Mouse (Mus musculus) left cerebral cortex, adult 11 months (tissue): Measurements from ENCODE around the gene Npy5r.

Source experiments
- DNase-seq: peaks from one replicate; pipeline ENCODE4 v3.0.0; 2022; ENCODE audit warnings: low spot score

Npy5r gene

DNA sequence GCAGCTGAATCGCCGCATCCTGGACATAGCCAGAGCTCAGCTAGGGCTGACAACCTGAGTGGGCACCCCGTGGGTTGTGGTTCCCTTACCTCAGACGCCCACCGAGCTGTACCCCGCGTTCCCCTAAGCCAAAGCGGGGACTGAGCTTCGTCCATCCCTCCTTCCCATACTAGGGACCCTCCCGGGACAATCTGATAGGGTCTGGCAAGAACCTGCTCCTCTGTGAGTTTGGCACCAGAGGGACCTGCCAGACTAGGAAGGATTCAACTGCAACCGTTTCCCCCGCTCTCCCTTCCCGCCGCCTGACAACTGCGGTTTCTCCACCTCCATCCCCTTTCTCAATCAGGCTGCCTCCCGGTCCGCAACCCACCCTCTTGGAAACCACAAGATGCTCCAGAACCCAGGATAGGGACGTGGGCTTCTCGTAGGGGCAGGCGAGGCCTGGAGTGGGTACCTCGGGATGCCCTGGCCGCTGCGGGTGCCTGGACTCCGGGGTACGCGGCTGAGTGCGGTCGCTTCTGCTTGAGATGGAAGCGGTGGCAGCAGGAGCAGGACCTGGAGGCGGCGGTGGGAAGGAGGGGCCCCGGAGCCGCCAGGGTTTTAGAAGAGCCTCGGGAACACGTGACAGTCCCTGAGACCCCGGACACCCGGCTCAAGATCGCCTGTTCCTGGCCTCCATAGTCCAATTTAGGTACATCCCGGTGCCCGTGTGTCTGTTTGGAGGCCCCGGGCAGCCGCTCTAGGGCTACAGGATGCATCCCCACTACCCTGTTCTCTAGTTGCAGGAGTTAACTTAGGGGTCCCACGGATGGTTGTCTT lies at the start of gene Npy5r:
Gene Npy5r, minus strand, starts transcription at position 618 of the 819 bp plus-strand sequence.
- no peak for DNase-seq

DNA sequence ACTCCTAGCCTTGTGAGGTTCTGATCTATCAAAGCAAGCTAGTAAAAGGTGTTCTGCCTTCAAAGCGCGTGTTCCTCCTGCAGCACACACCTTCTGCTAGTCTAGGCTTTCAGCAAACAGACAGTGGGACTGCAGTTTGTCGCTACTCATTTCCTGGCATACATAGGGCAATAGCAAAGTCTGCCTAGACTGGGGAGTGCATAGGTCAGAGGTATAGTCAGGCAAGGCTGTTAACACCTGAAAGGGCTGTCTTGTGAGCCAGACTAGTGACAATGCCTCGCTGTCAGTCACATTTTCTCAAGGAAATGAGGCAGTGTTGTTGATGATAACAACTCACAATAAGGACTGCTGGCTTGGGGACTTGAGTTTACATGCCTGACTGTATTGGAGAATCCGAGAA lies 44.0 kb upstream of the Npy5r start:
- DNase-seq: no peak

DNA sequence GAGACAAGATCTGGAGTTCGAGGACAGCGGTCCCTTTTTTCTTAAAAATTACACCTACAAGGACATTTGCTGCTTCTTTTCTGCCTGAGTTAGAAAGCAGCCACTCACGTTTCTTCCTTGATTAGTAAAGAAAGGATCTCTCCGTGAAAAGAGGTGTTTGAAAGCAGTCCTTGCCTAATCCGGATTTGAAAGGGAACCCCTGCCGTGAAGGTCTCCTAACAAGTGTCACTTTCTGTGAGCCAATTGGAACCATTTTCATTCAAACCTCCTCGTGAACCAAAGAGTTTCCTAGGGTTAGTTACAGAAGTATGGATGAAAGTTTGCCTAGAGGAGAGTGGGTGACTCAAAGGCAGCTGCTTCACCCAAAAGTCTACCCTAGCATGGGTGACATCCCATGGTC lies 41.5 kb upstream of the Npy5r start:
- DNase-seq: no peak

DNA sequence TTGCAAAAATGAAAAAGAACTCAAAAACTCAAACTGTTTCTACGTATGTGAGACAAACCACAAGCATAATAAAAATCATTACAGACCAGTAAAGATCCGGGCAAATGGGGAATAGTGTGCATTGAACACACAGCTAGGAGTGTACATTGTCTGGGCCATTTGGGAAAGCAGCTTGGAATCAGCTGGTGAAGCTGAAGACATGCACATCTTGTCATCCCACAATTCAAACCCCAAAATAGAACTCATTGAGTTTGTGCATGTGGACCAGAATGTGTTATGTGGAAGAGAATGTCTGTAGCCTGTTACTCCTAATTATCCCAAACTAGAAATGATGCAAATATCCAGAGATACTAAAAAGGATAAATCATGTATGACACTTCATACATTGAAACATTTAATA lies 34.9 kb upstream of the Npy5r start:
- no peak for DNase-seq

DNA sequence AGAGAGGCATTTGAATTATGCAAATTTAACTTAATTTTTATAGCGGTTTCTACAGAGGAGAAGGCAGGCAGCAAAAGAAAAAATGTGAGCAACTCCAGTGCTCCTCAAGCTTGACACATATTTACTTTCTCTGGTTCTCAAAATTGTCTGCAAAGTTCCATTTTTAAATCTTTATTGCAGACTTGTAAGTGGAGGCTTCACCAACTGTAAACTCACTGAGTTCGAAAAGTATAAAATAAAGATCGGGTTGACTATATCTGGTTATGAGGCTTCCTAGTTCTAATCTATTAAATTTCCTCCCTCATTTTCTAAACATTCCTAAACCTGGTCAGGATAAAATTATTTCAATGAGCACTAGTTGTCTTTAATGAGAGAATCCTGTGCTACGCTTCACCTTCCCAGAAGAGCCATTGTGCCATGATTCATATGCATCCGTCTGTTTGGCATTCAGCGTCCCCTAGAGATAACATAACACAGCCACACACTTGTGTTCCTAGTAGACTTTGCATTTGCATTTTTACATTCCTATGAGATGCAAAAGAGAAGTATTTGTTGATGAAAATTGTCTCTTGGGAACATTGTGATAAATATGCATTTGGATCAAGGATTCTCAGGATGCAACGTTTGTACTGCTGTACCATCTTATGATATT lies 26.5 kb upstream of the Npy5r start:
- DNase-seq: no peak

DNA sequence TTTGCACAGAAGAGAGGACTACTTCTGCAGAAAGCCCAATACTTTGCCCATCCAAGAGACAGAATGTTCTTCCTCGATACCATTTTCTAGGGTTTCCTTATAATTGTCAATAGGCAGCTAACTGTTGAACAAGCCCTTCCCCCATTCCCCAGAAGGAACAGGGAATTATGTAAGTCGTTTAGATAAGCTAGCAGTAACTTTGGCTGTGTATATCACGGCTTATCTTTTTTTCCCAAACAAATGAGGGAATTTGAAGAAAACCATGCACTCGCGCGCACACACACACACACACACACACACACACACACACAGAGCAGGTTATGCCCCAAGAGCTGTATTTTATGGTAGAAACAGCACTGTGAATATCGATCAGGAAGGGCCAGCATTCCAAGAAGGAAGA lies 10.9 kb upstream of the Npy5r start:
- DNase-seq: no peak

DNA sequence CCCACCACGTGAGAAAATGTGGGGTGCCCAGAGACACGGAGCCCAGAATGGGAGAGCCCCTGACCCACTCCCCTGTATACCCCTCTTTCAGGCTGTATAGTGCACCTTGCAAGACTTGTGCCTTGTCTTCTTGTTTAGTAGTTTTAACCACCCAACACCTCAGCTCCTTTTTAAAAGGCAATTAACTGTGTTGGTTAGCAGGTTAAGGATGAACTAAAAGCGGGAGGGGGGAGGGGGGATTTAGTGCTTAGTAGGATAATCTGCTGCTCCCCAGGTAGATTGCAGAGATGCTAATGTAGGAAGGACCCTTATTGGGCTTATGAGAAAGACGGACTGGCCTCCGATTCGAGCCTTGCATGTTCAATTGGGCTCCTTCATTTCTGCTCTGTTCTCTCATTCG lies 10.1 kb upstream of the Npy5r start:
- DNase-seq: no peak

DNA sequence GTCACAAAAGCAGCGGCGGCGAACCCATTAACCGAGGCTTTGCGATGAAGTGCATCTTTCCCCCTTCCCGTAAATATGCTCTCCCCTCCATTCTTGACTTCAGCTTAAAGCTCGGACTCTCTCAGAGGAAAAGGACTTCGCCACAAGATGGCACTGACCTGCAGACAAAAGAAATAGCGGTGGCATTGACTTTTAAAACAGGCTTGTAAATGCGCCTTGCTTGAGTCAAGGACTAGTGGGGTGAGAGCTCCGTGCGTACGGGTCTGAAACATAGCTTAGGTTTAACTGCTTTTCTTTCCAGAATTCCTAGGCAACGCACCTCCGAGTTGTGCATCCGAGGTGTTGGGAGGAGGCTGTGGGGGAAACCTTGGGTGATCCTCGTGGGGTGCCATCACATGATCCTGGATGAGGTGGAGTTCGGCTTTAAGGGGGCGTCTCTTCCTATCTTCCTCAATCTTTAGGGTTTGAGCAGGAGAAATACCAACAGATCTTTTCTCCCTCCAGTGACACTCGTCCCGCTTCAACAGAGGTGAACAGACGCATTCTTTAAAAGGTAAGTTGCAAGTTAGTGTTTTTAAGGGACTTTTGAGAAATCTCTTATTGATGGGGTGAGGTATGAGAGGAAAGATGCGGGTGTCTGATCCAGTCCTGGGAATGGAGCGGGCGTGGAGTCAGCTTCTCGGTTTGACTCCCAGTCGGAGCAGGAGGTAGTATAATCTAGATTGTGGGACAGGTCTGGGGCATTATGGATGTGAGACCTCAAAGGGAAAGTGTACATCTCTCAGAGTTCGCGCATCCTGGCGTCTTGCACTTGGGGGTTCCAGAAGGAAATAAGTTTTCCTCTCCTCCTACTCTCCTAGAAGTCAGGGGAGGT lies 9.3 kb upstream of the Npy5r start, which contains the start of gene Npy1r:
Gene Npy1r, plus strand, starts transcription at position 223 of the 874 bp plus-strand sequence.
- DNase-seq: peak; percentile 51

DNA sequence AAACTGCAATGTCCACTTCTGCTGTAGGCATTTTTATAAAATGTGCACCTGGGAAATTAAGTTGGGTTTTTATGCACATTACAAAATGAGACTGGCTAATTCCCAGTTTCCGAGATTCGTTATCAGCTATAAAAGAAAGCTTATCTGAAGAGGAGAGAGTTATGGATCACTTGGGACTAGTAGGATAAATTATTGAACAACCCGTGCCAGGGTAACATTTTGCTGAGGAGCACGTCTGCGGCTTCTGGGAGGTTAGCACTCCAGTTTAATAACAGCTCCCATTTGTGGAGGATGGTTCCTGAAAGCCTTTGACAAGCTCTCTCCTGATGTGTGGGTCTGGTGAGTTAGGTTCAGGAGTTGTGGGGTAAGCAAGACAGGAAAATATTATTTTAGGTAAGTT lies 2.5 kb upstream of the Npy5r start:
- DNase-seq: no peak

DNA sequence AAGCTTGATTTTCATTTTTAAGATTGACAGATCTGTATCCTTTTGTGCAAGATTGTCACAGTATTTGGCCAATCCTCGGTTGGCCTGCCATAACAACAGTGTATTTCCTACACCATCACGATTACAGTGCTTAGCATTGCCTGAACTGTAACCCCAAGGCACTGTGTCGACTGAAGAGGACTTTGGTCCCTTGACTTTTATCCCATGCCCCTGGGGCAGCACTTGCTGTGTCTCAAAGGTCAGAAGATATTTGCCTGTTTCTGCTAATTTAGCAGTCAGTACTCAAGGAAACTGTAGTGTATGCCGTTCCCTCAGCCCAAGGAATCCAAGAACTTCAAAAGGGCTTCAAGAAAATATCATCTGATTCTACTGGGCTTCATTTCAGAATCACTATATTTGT lies 871 bp upstream of the Npy5r start:
- no peak for DNase-seq

DNA sequence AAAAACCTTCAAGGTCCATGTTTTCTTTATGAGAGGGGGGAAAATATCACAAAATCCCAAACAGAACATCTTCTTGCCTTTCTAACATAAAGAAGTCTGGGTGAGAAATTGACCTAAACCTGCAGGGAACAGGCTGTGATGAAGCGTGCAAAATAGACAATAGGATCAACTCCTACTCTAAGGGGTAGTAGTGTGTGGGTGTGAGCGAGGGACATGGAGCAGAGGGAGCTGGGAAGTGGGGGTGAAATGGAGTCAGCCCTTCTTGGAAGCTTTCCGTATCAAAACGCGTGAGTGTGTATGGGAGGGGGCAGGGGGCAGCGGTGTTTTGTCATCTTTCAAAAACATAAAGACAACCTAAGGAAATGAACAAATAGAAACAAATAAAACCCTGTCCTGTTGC lies 467 bp upstream of the Npy5r start:
- DNase-seq: no peak

DNA sequence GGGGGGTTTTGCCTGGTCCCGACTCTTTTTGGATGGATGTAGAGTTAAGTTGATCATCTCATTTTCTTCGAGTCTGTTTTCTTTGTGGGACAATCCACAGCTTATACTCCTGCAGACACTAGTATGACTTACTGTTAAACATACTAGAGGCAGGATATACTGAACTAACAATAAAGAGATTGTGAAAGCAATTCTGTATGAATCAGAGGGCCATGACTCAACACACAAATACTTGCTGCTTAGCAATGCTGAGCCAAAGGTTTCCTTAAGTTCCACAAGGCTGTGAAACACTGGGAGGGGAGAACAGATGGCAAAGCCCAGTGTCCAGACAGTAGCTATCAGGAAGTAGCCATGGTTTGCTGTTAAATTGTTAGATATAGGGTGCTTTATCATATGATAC lies 6.7 kb downstream of the Npy5r start:
- DNase-seq: no peak

DNA sequence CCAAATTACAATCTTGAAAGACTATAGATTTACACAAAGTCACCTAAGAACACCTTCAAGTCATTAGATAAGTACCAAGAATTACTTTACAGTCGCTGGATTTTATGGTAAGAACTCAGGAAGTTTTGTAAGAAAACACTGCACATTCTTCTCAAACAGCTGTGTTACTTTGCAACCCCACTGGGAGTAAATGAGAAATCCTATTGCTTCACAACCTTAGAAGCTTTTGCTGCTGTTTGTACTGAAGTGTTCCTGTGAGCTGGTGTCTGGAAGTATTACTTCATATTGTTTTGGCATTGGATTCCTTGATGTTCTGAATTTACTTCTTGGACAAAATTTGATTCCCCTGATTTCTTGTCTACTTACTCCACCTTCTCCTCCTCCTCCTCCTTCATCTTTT lies 57.2 kb downstream of the Npy5r start:
- DNase-seq: no peak
